Mouse (Mus musculus): ENCODE measurements around the gene Trim43a. TPM values are rescaled to one million over a fixed set of nuclear protein-coding genes. Genes with fewer than 3 reads are reported as not detected.
"Not testable (repeated sequence)": the region's sequence is repeated elsewhere in the genome, so short reads cannot be mapped to it uniquely, and the experiment has no call there.

Trim43a gene
- total RNA-seq, 1 experiment, result 1.9 TPM

DNA sequence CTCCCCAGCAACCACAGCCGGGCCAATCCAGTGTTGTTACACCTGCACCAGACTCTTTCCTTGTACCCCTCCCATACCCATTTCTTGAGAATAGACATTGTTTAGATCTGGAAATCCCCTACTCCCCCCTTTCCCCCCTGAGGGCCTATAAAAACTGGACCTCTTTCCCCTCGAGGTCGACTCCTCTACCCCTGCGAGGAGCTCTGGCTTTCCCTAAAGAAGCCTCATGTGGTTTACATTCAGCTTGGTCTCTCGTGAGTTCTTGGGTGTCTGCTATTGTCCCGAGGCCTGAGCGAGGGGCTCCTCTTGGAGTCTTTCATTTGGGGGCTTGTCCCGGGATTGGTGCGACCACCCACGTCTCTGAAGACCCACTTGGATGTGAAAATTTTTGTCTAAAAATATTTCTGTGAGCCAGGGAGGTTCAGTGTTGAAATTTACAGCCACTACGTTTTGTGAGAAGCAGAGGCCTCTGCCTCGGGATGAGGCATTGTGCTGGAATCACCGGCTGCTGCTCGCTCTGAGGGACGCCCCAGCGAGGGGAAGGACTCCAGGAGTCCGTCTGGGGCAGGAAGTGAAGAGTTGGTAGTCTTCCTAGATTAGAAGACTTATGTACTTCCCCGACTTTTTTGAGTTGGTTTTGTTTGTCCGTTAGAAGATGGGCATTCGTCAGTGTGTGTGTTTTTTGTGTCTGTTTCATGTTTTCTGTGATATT, 45.3 kb downstream of the Trim43a start:
- H3K9ac ChIP-seq (ENCODE audit: insufficient read depth, low read depth, low read length, poor library complexity, severe bottlenecking); H3K9me3 ChIP-seq (ENCODE audit: control insufficient read depth, insufficient read depth, low read depth, low read length); H3K27ac ChIP-seq (ENCODE audit: insufficient read depth, low read depth, low read length, poor library complexity, severe bottlenecking); DNase-seq (ENCODE audit: low read depth, low spot score); H3K4me3 ChIP-seq (ENCODE audit: insufficient read depth in 1 of 2, low read depth in 1 of 2, low read length in 2 of 2, poor library complexity in 1 of 2, severe bottlenecking in 1 of 2); H3K36me3 ChIP-seq (ENCODE audit: control insufficient read depth, insufficient read depth, low read length, poor library complexity, severe bottlenecking); in situ Hi-C loops (cut with MboI; ENCODE audit: low sequenced_read_pairs in 2 of 2, unreplicated experiment in 2 of 2); H3K4me1 ChIP-seq (ENCODE audit: control insufficient read depth in 2 of 2, insufficient read depth in 2 of 2, low read length in 2 of 2, poor library complexity in 1 of 2): not testable (repeated sequence)

DNA sequence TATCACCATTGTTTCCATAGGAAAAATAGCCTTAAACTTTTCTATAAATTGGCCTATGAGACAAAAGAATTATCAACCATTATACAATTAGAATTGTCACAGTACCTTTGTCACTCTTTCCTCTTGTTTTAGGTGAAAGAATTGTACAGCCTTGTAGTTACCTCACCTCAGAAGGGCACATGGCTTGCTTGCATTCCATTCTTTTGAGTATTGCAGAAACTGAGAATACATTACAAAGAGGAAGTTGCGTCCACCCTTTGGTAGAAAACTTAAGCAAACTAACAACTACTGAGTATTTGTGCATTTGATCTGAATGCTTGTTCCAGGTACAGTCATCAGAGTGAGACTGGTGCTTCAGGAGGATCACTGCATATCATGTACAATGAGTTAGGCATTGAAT, 57.4 kb downstream of the Trim43a start:
- H3K9ac ChIP-seq (ENCODE audit: insufficient read depth, low read depth, low read length, poor library complexity, severe bottlenecking); H3K36me3 ChIP-seq (ENCODE audit: control insufficient read depth, insufficient read depth, low read length, poor library complexity, severe bottlenecking); in situ Hi-C loops (cut with MboI; ENCODE audit: low sequenced_read_pairs in 2 of 2, unreplicated experiment in 2 of 2); H3K4me1 ChIP-seq (ENCODE audit: control insufficient read depth in 2 of 2, insufficient read depth in 2 of 2, low read length in 2 of 2, poor library complexity in 1 of 2); DNase-seq (ENCODE audit: low read depth, low spot score); H3K9me3 ChIP-seq (ENCODE audit: control insufficient read depth, insufficient read depth, low read depth, low read length); H3K27ac ChIP-seq (ENCODE audit: insufficient read depth, low read depth, low read length, poor library complexity, severe bottlenecking); H3K4me3 ChIP-seq (ENCODE audit: insufficient read depth in 1 of 2, low read depth in 1 of 2, low read length in 2 of 2, poor library complexity in 1 of 2, severe bottlenecking in 1 of 2): not testable (repeated sequence)

Other genes with a start within 250 kb of the Trim43a start
- gene Snx14, start 141.9 kb upstream of the Trim43a start, total RNA-seq (2012; rRNA removed), result 35.2 and 37.5 TPM in 2 replicates
- 0.74 and 1.3 TPM in 2 replicates for gene Gm20537, start 124.3 kb upstream of the Trim43a start, total RNA-seq (2012; rRNA removed)
- 113 and 144 TPM in 2 replicates for gene Syncrip, start 98.3 kb upstream of the Trim43a start, total RNA-seq (2012; rRNA removed)
- gene Zfp949, start 32.9 kb upstream of the Trim43a start, total RNA-seq (2012; rRNA removed), result 7.1 and 8.9 TPM in 2 replicates
- 5.5 and 7.4 TPM in 2 replicates for gene Mthfsl, start 139.4 kb downstream of the Trim43a start, total RNA-seq (2012; rRNA removed)
- 0.89 TPM in 1 of 2 replicates, not detected in the other for gene Bcl2a1d, start 151.0 kb downstream of the Trim43a start, total RNA-seq (2012; rRNA removed)